ENCODE assay signal across 10 mouse cellular contexts in the genomic region with DNA sequence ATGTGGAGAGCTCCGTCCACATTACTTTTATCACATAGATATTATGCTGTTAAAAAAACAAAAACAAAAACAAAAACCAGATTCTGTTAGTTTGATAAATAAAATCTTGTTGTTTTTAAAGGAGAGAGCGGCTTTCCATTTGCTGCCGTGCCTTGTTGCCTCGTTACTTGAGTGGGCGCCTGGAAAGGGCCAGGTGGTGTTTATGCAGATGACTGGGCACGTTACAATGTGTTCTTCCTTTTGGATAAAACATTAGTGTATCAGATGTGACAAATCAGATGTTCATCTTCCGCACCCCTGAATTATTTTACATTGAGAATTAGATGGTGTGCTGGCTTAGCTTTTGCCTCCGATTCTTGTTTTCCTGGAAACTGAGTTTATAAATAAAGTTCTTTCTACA. TPM values are rescaled to one million over a fixed set of nuclear protein-coding genes. Genes with fewer than 3 reads are reported as not detected.
DNase-seq lines count a peak whose midpoint lies in the region.
"Had no signal": no experiment of that assay in that cellular context is flagged by ENCODE, and none has a peak within 500 bp of the region (broad histone marks: within the 10 kb centered on the region; RNA-seq: fewer than 3 reads in every experiment).

No protein-coding gene starts in this region.

- DNase-seq in left cerebral cortex, postnatal 4 days, result peak; percentile 80
- DNase-seq in left cerebral cortex, adult 11 months (ENCODE audit: low spot score), result no peak
- peak; percentile 85 for DNase-seq in cerebellum, adult 11-12 months
- DNase-seq in cerebellum, postnatal 14 days, result peak; percentile 89 to 94
- peak; percentile 15 to 22 for DNase-seq in layer of hippocampus, postnatal 36 days
- DNase-seq in kidney, adult 11 months, result no peak
- DNase-seq in thymus, postnatal 36 days, result no peak
- DNase-seq: lung, adult 18-20 months had no signal

- intact Hi-C loops in left cerebral cortex, postnatal 4 days (cut with DNase I), result no loop called here

RNA-seq across cellular contexts. Expression of a gene that starts 37.1 kb away (rescaled TPM):
- total RNA-seq in left cerebral cortex, postnatal 4 days (2021), result 1 to 10 TPM in 1 of 2 experiments, under 1 TPM in 1; 0.84 to 2.5 TPM
- total RNA-seq in layer of hippocampus, postnatal 36 days (2021), result under 1 TPM in 1 of 2 experiments, not detected in 1; 0.15 TPM
- total RNA-seq: adrenal gland, adult 18-20 months; gastrocnemius, postnatal 4 days had no signal

Comparison
In these comparisons a context has a peak if more than half of its experiments do, and no peak if none do; other contexts are left out.
1. DNase-seq: peak in left cerebral cortex, postnatal 4 days (single experiment), cerebellum, adult 11-12 months (single experiment), cerebellum, postnatal 14 days (2 of 2) and layer of hippocampus, postnatal 36 days (2 of 2); none in left cerebral cortex, adult 11 months (single experiment), kidney, adult 11 months (single experiment) and thymus, postnatal 36 days (0 of 2).